Mouse (Mus musculus): ENCODE measurements around the gene Pced1a. TPM values are rescaled to one million over a fixed set of nuclear protein-coding genes. Genes with fewer than 3 reads are reported as not detected.
A peak's percentile ranks its signal among the peaks of the same experiment; 100 is the strongest.

The Pced1a gene
- total and polyA plus RNA-seq, 3 experiments = 11.6 to 17.1 (median 15.3) TPM

GRCm38 (mm10) chr2:130423397-130424125, 940 bp downstream of the Pced1a start:
- DNase-seq (ENCODE audit: extremely low read depth) = peak; percentile 75
- Histone ChIP-seq H3K4me3 (replicated peaks in 1 of 3; ENCODE audit: low read depth in 2 of 3, low read length in 2 of 3, poor library complexity in 1 of 3) (peak overlapping the region; percentile 91 to 93 (median 93)), H3K9me3 (replicated peaks; ENCODE audit: low read length) (no peaks in the 10 kb centered on the region), H3K27ac (ENCODE audit: insufficient read depth, low read depth) (peak overlapping the region; percentile 94), H3K36me3 (replicated peaks in 1 of 2; ENCODE audit: control insufficient read depth in 1 of 2, insufficient read depth in 1 of 2, low read length in 1 of 2) (peaks cover 30 to 58% of the 10 kb centered on the region in 2 experiments), H3K4me1 (ENCODE audit: control insufficient read depth in 1 of 2, insufficient read depth in 2 of 2) (peaks cover 14 to 57% of the 10 kb centered on the region in 2 experiments), H3K27me3 (replicated peaks) (no peaks in the 10 kb centered on the region), H3K4me2 (ENCODE audit: insufficient read depth, low read depth, poor library complexity, severe bottlenecking) (peak overlapping the region; percentile 48), H3K9ac (ENCODE audit: insufficient read depth, low read depth) (peak overlapping the region; percentile 88), H3K79me2 (replicated peaks; ENCODE audit: control insufficient read depth, extremely low read depth, insufficient read depth, poor library complexity, severe bottlenecking) (peaks cover 36% of the 10 kb centered on the region)
- dilution Hi-C loops (cut with MboI; ENCODE audit: extremely low pct_ligation_motif_present, extremely low pct_unique_long_range_greater_than_20kb, low sequenced_read_pairs) = no loop called here
- in situ Hi-C loops (cut with MboI; ENCODE audit: low pct_ligation_motif_present, low pct_unique_long_range_greater_than_20kb, low sequenced_read_pairs) = no loop called here
- TF ChIP-seq ZNF384 (IDR thresholded peaks at IDR 0.05; ENCODE audit: low read depth, low read length) (0 out of 2 replicates have a peak, but pooled peaks have one; percentile 9), E2F4 (IDR thresholded peaks at IDR 0.05; ENCODE audit: insufficient replicate concordance, low read depth, low read length) (0 out of 2 replicates have a peak, but pooled peaks have one; percentile 8), TCF12 (IDR thresholded peaks at IDR 0.05; ENCODE audit: low read depth, low read length) (no peak), ETS1 (conservative IDR thresholded peaks at IDR 0.05; ENCODE audit: low read depth, low read length) (peak; percentile 20; the same call in 1 of the 2 replicates), UBTF (IDR thresholded peaks at IDR 0.05; ENCODE audit: low read depth, low read length) (no peak), MXI1 (IDR thresholded peaks at IDR 0.05; ENCODE audit: low read depth, low read length) (peak; percentile 74; the same call in 1 of the 2 replicates), CHD2 (IDR thresholded peaks at IDR 0.05; ENCODE audit: low read length) (peak; percentile 28; the same call in 1 of the 2 replicates), NRF1 (IDR thresholded peaks at IDR 0.05; ENCODE audit: low read depth, low read length) (peak; percentile 88), USF2 (conservative IDR thresholded peaks at IDR 0.05; ENCODE audit: low read depth, low read length) (no peak), BHLHE40 (IDR thresholded peaks at IDR 0.05; ENCODE audit: low read depth, low read length) (0 out of 2 replicates have a peak, but pooled peaks have one; percentile 31), MEF2A (IDR thresholded peaks at IDR 0.05; ENCODE audit: borderline replicate concordance, low read depth, low read length) (no peak), PAX5 (IDR thresholded peaks at IDR 0.05; ENCODE audit: low read length) (no peak), MYC (IDR thresholded peaks at IDR 0.05; ENCODE audit: low read depth, low read length) (peak; percentile 86), MAX (IDR thresholded peaks at IDR 0.05; ENCODE audit: low read length) (peak; percentile 98), MAZ (IDR thresholded peaks at IDR 0.05; ENCODE audit: low read depth, low read length) (no peak), CHD1 (IDR thresholded peaks at IDR 0.05; ENCODE audit: low read depth, low read length) (peak; percentile 78; the same call in 1 of the 2 replicates), USF1 (IDR thresholded peaks at IDR 0.05; ENCODE audit: low read depth, low read length) (peak; percentile 27; the same call in 1 of the 2 replicates), RCOR1 (conservative IDR thresholded peaks at IDR 0.05; ENCODE audit: low read depth, low read length) (0 out of 2 replicates have a peak, but pooled peaks have one; percentile 64)
